Mouse (Mus musculus) adrenal gland, postnatal 14 days (tissue): Measurements from ENCODE around the gene Tmem145. TPM values are rescaled to one million over a fixed set of nuclear protein-coding genes. Genes with fewer than 3 reads are reported as not detected.
"Not testable (repeated sequence)": the region's sequence is repeated elsewhere in the genome, so short reads cannot be mapped to it uniquely, and the experiment has no call there.

ENCODE experiments used
- DNase-seq: peaks from one replicate; pipeline ENCODE4 v3.0.0; 2021; ENCODE audit warnings: mixed read lengths
- long read RNA-seq, 2 experiments: library from polyadenylated mRNA; stranded (forward); transcript quantifications; one replicate each; pipeline ENCODE4 v2.0.0; 2021
- total RNA-seq: library from RNA; stranded (reverse); gene quantifications from 2 replicates; pipeline ENCODE4 v1.2.3, GENCODE M21; 2021

Gene Tmem145
- 1.4 and 3.2 TPM in 2 replicates for total RNA-seq
- long read RNA-seq, experiment 1, partial matches to known transcripts, result 0 of 3 reads
- long read RNA-seq, experiment 1, other reads (novel, unspliced or antisense), result 2 of 3 reads
- long read RNA-seq, experiment 2, partial matches to known transcripts, result 0 of 4 reads
- long read RNA-seq, experiment 2, other reads (novel, unspliced or antisense), result 3 of 4 reads

- peak; percentile 70 for DNase-seq
Observed at GRCm38 (mm10) chr7:25305956-25306613, at the start of gene Tmem145. TSS of gene Tmem145 (plus strand) at chr7:25306106.

- no peak for DNase-seq
Observed at GRCm38 (mm10) chr7:25261896-25262295, 44.0 kb upstream of the Tmem145 start.

DNA sequence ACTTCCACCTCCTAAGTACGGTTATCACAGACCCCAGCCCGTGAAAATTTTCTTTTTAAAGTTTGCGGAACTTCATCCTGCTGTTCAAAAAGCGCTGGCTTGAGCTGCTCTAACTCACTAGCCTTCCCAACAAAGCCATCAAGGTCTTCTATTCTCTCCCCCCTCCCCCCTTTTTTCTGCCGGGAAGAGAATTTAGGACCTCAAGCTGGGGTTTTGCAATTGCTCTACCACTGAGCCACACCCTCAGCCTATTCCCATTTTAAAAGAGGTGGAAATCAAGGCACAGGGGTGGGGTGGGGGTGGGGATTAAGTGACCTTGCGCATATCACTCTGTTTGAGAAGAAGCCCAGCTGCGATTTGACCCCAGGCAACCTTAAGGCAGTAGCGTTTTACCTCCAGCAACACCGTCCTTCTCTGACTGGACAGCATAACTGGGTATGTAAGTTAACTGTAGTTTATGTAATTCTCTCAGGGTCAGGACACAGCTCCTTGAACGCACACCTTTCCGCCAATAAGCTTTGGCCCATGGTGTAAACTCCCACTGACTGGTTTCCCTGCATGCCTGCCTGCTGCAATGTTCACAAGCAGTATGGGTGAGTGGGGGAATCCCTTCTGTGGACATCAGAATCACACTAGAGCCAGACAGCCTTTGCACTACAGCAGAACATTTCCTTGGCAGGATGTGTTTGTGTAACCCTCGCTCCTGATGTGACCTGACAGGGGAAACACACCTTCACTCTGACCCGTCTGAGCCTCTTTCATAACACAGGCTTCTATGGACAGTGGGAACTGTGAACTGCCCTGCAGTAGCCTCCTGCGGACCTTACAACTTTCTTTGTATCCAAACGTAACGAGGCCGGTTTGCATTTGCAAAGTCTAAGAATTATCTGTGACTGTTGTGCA, 41.7 kb upstream of the Tmem145 start:
- DNase-seq, result no peak

- not testable (repeated sequence) for DNase-seq
Observed at GRCm38 (mm10) chr7:25265743-25266142, 40.2 kb upstream of the Tmem145 start.

GRCm38 (mm10) chr7:25266180-25266962, 39.5 kb upstream of the Tmem145 start:
- DNase-seq, result no peak

- peak; percentile 99 for DNase-seq
Observed at GRCm38 (mm10) chr7:25267301-25267750, 38.6 kb upstream of the Tmem145 start, which contains the start of gene Cic. TSS of gene Cic (plus strand) at chr7:25267704.

- DNase-seq, result peak; percentile 99
Observed at GRCm38 (mm10) chr7:25267751-25268463, 38.0 kb upstream of the Tmem145 start.

DNA sequence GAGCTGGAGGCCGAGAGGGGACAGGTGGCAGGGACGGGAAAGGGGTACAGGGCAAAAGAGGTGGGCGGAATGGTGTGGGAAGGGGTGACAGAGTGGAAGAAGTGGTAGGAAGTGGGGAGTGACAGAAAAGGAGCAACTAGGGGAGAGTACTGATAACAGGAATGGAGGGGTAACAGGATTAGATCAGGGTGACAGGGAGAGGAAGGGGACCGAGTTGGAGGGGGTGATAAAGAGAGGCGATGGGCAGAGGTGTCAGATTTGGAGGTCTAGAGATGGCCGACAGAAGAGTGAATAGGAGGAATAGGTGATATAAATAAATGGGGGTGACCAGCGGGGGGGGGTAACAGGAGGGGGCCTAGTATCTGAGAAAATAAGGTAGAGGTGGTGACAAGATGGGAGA, 37.3 kb upstream of the Tmem145 start:
- no peak for DNase-seq

DNA sequence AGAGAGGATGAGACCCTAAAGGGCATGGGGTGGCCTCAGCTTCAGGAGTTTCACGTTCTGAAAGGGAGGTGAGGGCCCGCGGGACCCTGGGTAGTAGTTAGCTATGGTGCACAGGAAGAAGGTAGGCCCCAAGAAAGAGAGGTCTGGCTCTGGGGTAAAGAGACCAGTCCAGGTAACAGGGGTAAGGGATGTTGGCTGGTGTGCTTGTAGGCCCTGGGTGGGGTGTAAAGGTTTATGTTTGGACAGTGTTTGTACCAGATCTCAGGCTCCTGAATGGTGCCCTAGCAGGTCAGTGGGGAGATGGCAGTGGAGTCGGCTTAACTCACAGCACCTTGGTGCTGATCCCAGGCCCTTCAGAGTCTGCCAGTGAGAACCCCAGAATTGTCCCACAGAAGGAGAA, 36.9 kb upstream of the Tmem145 start:
- no peak for DNase-seq

- DNase-seq, result no peak
Observed at GRCm38 (mm10) chr7:25269545-25270271, 36.2 kb upstream of the Tmem145 start.

DNA sequence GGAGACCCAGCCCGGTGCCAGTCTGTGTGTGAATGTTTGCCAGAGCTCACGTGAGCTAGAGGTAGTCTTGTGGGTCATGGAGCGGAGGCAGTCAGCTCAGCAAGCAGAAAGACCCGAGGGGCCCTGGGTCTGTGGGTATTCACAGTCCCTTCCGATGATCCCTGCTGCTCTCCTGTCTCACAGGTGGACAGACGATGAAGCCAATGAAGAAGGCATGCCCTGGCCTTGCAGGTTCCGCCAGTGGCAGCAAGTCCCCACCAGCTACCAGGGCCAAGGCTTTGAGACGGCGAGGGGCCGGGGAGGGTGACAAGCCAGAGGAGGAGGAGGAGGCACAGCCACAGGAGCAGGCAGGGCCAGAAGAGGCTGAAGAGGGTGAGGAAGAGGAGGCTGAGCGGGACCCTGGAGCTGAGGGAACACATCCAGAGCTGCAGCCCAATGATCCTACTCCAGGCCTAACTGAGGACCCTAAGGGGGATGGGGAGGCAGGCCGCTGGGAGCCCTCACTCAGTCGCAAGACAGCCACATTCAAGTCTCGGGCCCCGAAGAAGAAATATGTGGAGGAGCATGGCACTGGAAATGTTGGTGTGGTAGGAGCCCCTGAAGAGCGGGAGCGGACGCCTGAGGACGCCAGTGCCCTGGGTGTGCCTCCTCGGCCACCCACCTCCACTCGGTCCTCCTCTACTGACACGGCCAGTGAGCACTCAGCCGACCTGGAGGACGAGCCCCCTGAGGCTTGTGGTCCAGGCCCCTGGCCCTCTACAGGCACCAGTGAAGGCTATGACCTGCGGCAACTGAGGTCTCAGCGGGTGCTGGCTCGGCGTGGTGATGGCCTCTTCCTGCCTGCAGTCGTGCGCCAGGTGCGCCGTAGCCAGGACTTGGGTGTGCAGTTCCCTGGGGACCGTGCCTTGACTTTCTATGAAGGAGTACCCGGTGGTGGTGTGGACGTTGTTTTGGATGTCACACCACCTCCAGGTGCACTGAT, 35.0 kb upstream of the Tmem145 start:
- no peak for DNase-seq

GRCm38 (mm10) chr7:25271651-25272444, 34.1 kb upstream of the Tmem145 start:
- DNase-seq, result no peak

DNA sequence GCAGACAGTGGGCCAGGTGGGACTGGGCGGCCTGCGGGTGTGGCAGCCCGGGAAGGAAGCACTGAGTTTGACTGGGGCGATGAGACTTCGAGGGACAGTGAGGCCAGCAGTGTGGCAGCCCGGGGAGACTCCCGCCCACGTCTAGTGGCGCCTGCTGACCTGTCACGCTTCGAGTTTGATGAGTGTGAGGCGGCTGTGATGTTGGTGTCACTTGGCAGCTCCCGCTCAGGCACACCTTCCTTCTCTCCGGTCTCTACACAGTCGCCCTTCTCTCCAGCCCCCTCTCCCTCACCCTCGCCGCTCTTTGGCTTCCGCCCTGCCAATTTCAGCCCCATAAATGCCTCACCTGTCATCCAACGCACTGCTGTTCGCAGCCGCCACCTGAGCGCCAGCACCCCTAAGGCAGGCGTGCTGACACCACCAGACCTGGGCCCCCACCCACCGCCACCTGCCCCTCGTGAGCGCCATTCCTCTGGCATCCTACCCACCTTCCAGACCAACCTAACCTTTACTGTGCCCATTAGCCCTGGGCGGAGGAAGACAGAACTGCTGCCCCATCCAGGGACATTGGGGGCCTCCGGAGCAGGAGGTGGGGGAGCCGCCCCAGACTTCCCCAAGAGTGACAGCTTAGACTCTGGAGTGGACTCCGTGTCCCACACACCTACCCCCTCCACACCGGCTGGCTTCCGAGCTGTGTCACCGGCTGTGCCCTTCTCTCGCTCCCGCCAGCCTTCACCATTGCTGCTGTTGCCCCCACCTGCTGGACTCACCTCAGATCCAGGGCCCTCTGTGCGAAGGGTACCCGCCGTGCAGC, 33.3 kb upstream of the Tmem145 start:
- no peak for DNase-seq

- no peak for DNase-seq
Observed at GRCm38 (mm10) chr7:25273259-25274241, 32.4 kb upstream of the Tmem145 start.

DNA sequence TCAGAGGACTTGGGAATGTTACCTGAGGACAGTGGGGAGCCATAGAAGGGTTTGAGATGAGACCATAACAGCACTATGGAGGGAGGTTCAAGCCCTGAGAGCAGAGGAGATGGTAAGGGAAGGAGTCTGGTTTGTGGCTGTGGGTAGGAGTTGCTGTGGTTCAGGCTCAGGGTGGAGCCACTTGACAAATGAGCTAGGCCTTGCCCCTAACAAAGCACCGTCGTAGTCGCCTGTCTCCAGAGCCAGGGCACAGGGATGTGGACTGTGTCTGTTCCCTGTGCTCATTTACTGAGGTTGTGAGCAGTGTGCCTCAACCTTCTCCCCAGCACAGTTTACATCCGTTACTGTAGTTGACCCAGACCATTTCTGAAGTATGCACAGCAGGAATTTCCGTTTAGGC, 31.3 kb upstream of the Tmem145 start:
- no peak for DNase-seq

DNA sequence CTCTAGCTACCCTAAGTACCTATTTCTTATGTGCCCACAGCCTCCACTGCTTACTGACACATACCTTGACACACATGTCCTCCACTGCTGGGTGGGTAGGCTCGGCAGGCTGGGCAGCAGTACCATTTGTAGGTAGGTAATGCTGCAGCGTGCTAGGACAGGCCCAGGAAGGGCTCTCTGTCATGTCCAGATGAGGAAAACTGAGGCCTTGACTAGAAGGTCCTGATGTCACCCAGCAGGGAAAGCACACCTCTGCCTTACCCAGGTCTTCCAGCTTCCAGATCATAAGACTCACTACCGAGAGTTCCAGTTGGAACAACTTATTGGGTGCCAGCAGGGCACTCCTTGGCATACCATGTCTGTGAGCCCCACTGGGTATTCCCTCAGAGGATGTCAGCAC, 30.9 kb upstream of the Tmem145 start:
- DNase-seq, result no peak
